Mouse (Mus musculus) bone marrow, adult 2 months (tissue): ENCODE results near the gene Cyp2b13.
"Not testable (repeated sequence)": the region's sequence is repeated elsewhere in the genome, so short reads cannot be mapped to it uniquely, and the experiment has no call there.

Experiments used
- CTCF ChIP-seq: fragments of 200-500 bp; IDR thresholded peaks from 2 replicates; pipeline ENCODE4 v1.5.1; 2011; ENCODE audit warnings: low read length, control low read depth; ENCODE audit not compliant: control insufficient read depth, insufficient read depth
- POLR2A ChIP-seq: fragments of 200-500 bp; IDR thresholded peaks from 2 replicates; pipeline ENCODE4 v1.6.1; 2011; ENCODE audit warnings: low read depth, mild to moderate bottlenecking, control low read depth, low read length, borderline replicate concordance; ENCODE audit not compliant: control insufficient read depth

GRCm38 (mm10) chr7:26071677-26072076 is 10.4 kb downstream of the Cyp2b13 start:
- not testable (repeated sequence) for TF ChIP-seq CTCF, POLR2A
